Mouse (Mus musculus) spleen, adult 2 months (tissue): ENCODE data around the gene Wbp11.

Source experiments
- CTCF ChIP-seq: fragments of 200-500 bp; IDR thresholded peaks from 2 replicates; pipeline ENCODE4 v1.5.1; 2011; ENCODE audit warnings: mild to moderate bottlenecking, inconsistent platforms; ENCODE audit not compliant: insufficient read depth, insufficient read length, insufficient replicate concordance; ENCODE audit errors: extremely low read depth
- POLR2A ChIP-seq: fragments of 200-500 bp; IDR thresholded peaks from 2 replicates; pipeline ENCODE4 v1.6.1; 2011; ENCODE audit warnings: low read depth, low read length, inconsistent platforms

DNA sequence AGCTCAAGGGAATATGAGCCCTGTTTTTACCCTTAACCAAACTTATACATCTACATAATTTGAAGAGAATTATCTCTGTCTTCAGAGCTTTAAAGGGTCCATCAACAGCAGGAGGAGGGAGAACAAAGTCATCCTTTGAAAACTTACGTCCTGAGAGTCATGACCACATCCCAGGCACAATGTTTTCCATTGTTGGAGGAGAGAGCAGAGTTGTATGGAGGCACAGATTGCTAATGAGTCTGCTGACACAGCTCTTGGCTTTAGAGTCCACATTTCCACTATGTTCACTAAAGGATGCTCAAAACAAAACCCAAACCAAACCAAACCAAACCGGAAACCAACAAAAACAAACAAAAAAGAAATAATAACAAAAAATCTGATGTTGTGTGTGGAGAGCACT is 16.9 kb upstream of the Wbp11 start:
- TF ChIP-seq CTCF (no peak), POLR2A (no peak)
